Mouse (Mus musculus) liver, embryonic 14.5 days (tissue): Measurements from ENCODE around the gene Usmg5. TPM values are rescaled to one million over a fixed set of nuclear protein-coding genes. Genes with fewer than 3 reads are reported as not detected.

ENCODE experiments used
- ATAC-seq: fragments of 200-750 bp; cut with Nextera tagmentation; 2 replicates; pipeline ENCODE4 v1.8.0; 2017; ENCODE audit warnings: moderate number of reproducible peaks, mild to moderate bottlenecking, moderate library complexity; ENCODE audit not compliant: insufficient read depth
- DNase-seq, 3 experiments: peaks; one replicate each; pipeline ENCODE4 v3.0.0-alpha.2; 2012 to 2013; ENCODE audit warnings: low read depth in 3 of 3, low spot score in 3 of 3
- H3K27ac ChIP-seq: fragments of 300-500 bp; sonication (generic); 2 replicates; pipeline ENCODE4 v1.5.1; 2014; ENCODE audit warnings: moderate library complexity, mild to moderate bottlenecking, control low read depth, inconsistent platforms
- H3K27me3 ChIP-seq: fragments of 300-500 bp; sonication (generic); 2 replicates; pipeline ENCODE4 v1.6.1; 2014; ENCODE audit warnings: mild to moderate bottlenecking, low read length, moderate library complexity; ENCODE audit not compliant: control insufficient read depth, insufficient read depth
- H3K36me3 ChIP-seq: fragments of 300-500 bp; sonication (generic); replicated peaks from 2 replicates; pipeline ENCODE4 v1.6.1; 2014; ENCODE audit warnings: low read depth; ENCODE audit not compliant: control insufficient read depth, insufficient read depth
- H3K4me1 ChIP-seq, 2 experiments: fragments of 200-500 bp in 1 of 2; fragments of 300-500 bp in 1 of 2; sonication (generic) in 1 of 2; replicated peaks; 2 replicates each; pipeline ENCODE4 v1.6.1; 2012 to 2014; ENCODE audit warnings: antibody characterized with exemption in 1 of 2, inconsistent platforms in 1 of 2, low read length in 1 of 2; ENCODE audit not compliant: control insufficient read depth in 2 of 2, insufficient read depth in 2 of 2
- H3K4me2 ChIP-seq: fragments of 300-500 bp; sonication (generic); 2 replicates; pipeline ENCODE4 v1.6.1; 2014; ENCODE audit warnings: low read depth, mild to moderate bottlenecking, control low read depth, moderate library complexity
- H3K4me3 ChIP-seq, 2 experiments: fragments of 200-500 bp in 1 of 2; fragments of 300-500 bp in 1 of 2; sonication (generic) in 1 of 2; 2 replicates each; pipeline ENCODE4 v1.5.1; 2012 to 2014; ENCODE audit warnings: low read depth in 2 of 2, low read length in 2 of 2, mild to moderate bottlenecking in 2 of 2, control low read depth in 1 of 2, inconsistent platforms in 1 of 2, moderate library complexity in 1 of 2; ENCODE audit not compliant: insufficient read depth in 1 of 2
- H3K9ac ChIP-seq: fragments of 300-500 bp; sonication (generic); replicated peaks from 2 replicates; pipeline ENCODE4 v1.6.1; 2014; ENCODE audit warnings: mild to moderate bottlenecking, control low read depth, moderate library complexity
- H3K9me3 ChIP-seq: fragments of 300-500 bp; sonication (generic); 2 replicates; pipeline ENCODE4 v1.6.1; 2016; ENCODE audit warnings: low read length, mixed read lengths; ENCODE audit not compliant: control insufficient read depth
- CTCF ChIP-seq: IDR thresholded peaks from 2 replicates; pipeline ENCODE4 v1.5.1; 2016; ENCODE audit warnings: antibody characterized with exemption, low read depth, control low read depth
- EP300 ChIP-seq: IDR thresholded peaks from 2 replicates; pipeline ENCODE4 v1.6.1; 2016; ENCODE audit warnings: antibody characterized with exemption, low read depth
- WGBS: fragments of 180-500 bp; shearing (Covaris S2); extraction: QIAGEN DNeasy Blood & Tissue Kit; methylation state at CpG from one replicate; pipeline ENCODE4 v1.1.7; 2014; ENCODE audit not compliant: insufficient replicate concordance; 5-methylcytosine and 5-hydroxymethylcytosine counted together
- polyA plus RNA-seq, 2 experiments: library from polyadenylated mRNA; depleted of rRNA in 1 of 2; stranded (reverse) in 1 of 2; unstranded in 1 of 2; fragments of >200 nt; fragmentation: Nextera tagmentation in 1 of 2; extraction: Ambion mirVana in 1 of 2; gene quantifications; 2 replicates each; pipeline versions ENCODE4 v1.2.1 to v1.2.3; 2012 to 2014

The Usmg5 gene
- polyA plus RNA-seq, 2 experiments = 351 to 969 TPM

GRCm38 (mm10) chr19:47040720-47041473 lies 49.5 kb downstream of the Usmg5 start:
- no peak overlapping the region for H3K4me3 ChIP-seq
- TF ChIP-seq EP300 = no peak
- TF ChIP-seq CTCF = no peak
- no peak overlapping the region for H3K9ac ChIP-seq
- H3K4me1 ChIP-seq = no peaks in the 10 kb centered on the region
- no peak overlapping the region for H3K4me2 ChIP-seq
- 69% methylated on average over 3 of the region's 3 CpGs for WGBS
- no peaks in the 10 kb centered on the region for H3K9me3 ChIP-seq
- no peaks in the 10 kb centered on the region for H3K27me3 ChIP-seq
- ATAC-seq (no peak), DNase-seq (no peak)
- peaks cover 9% of the 10 kb centered on the region for H3K36me3 ChIP-seq
- no peak overlapping the region for H3K27ac ChIP-seq

- Histone ChIP-seq H3K9me3 (no peaks in the 10 kb centered on the region), H3K4me3 (no peak overlapping the region), H3K4me1 (no peaks in the 10 kb centered on the region), H3K4me2 (no peak overlapping the region), H3K9ac (no peak overlapping the region), H3K27me3 (no peaks in the 10 kb centered on the region), H3K36me3 (peaks cover 20% of the 10 kb centered on the region), H3K27ac (no peak overlapping the region)
- 83% methylated on average over 3 of the region's 3 CpGs for WGBS
- DNase-seq (no peak), ATAC-seq (no peak)
- TF ChIP-seq EP300 (no peak), CTCF (no peak)
These were observed 53.9 kb downstream of the Usmg5 start for GRCm38 (mm10) chr19:47036596-47036995.

- Histone ChIP-seq H3K36me3 (peaks cover 16% of the 10 kb centered on the region), H3K27me3 (no peaks in the 10 kb centered on the region), H3K4me2 (no peak overlapping the region), H3K27ac (no peak overlapping the region), H3K9me3 (no peaks in the 10 kb centered on the region), H3K4me1 (no peaks in the 10 kb centered on the region), H3K9ac (no peak overlapping the region), H3K4me3 (no peak overlapping the region)
- ATAC-seq = no peak
- no peak for DNase-seq
- WGBS = 79% methylated on average over 4 of the region's 4 CpGs
- TF ChIP-seq CTCF (no peak), EP300 (no peak)
These were observed 55.5 kb downstream of the Usmg5 start for GRCm38 (mm10) chr19:47034916-47035315.

Other genes with a start within 250 kb of the Usmg5 start
- 0.02 and 0.36 TPM in 2 replicates for gene Ina, start 75.9 kb downstream of the Usmg5 start, polyA plus RNA-seq (2012; rRNA removed)
- 0.09 TPM in 1 of 2 replicates, not detected in the other for gene Ina, start 75.9 kb downstream of the Usmg5 start, polyA plus RNA-seq (2014; fragmentation: Nextera tagmentation; extraction: Ambion mirVana)
- gene Nt5c2, start 75.5 kb downstream of the Usmg5 start, polyA plus RNA-seq (2012; rRNA removed) = 10.7 and 14.9 TPM in 2 replicates
- 45.0 and 52.3 TPM in 2 replicates for gene Nt5c2, start 75.5 kb downstream of the Usmg5 start, polyA plus RNA-seq (2014; fragmentation: Nextera tagmentation; extraction: Ambion mirVana)
- gene Pcgf6, start 39.7 kb downstream of the Usmg5 start, polyA plus RNA-seq (2012; rRNA removed) = 6.2 and 10.4 TPM in 2 replicates
- 7.5 and 9.8 TPM in 2 replicates for gene Pcgf6, start 39.7 kb downstream of the Usmg5 start, polyA plus RNA-seq (2014; fragmentation: Nextera tagmentation; extraction: Ambion mirVana)
- gene Taf5, start 22.9 kb downstream of the Usmg5 start, polyA plus RNA-seq (2012; rRNA removed) = 3.1 and 4.7 TPM in 2 replicates
- gene Taf5, start 22.9 kb downstream of the Usmg5 start, polyA plus RNA-seq (2014; fragmentation: Nextera tagmentation; extraction: Ambion mirVana) = 5.3 and 6.0 TPM in 2 replicates
- gene Pdcd11, start 121 bp upstream of the Usmg5 start, polyA plus RNA-seq (2012; rRNA removed) = 5.2 and 8.0 TPM in 2 replicates
- gene Pdcd11, start 121 bp upstream of the Usmg5 start, polyA plus RNA-seq (2014; fragmentation: Nextera tagmentation; extraction: Ambion mirVana) = 3.5 and 4.5 TPM in 2 replicates
- 1.4 and 1.5 TPM in 2 replicates for gene Calhm2, start 47.6 kb upstream of the Usmg5 start, polyA plus RNA-seq (2012; rRNA removed)
- gene Calhm2, start 47.6 kb upstream of the Usmg5 start, polyA plus RNA-seq (2014; fragmentation: Nextera tagmentation; extraction: Ambion mirVana) = 0.29 and 0.48 TPM in 2 replicates
- not detected in 2 replicates for gene Calhm1, start 53.6 kb upstream of the Usmg5 start, polyA plus RNA-seq (2012; rRNA removed)
- not detected in 2 replicates for gene Calhm1, start 53.6 kb upstream of the Usmg5 start, polyA plus RNA-seq (2014; fragmentation: Nextera tagmentation; extraction: Ambion mirVana)
- not detected in 2 replicates for gene Calhm3, start 67.1 kb upstream of the Usmg5 start, polyA plus RNA-seq (2012; rRNA removed)
- gene Calhm3, start 67.1 kb upstream of the Usmg5 start, polyA plus RNA-seq (2014; fragmentation: Nextera tagmentation; extraction: Ambion mirVana) = not detected in 2 replicates
- 0.70 and 0.79 TPM in 2 replicates for gene Neurl1a, start 88.2 kb upstream of the Usmg5 start, polyA plus RNA-seq (2012; rRNA removed)
- 0.53 and 0.82 TPM in 2 replicates for gene Neurl1a, start 88.2 kb upstream of the Usmg5 start, polyA plus RNA-seq (2014; fragmentation: Nextera tagmentation; extraction: Ambion mirVana)